Mouse (Mus musculus): ENCODE measurements around the gene Disc1. TPM values are rescaled to one million over a fixed set of nuclear protein-coding genes. Genes with fewer than 3 reads are reported as not detected.

Disc1 gene
- total RNA-seq, 2 experiments from 2014 or later = 1.1 to 1.2 TPM

GRCm38 (mm10) chr8:125217902-125218581, 164.0 kb downstream of the Disc1 start:
- no peak for ATAC-seq (replicated peaks; ENCODE audit: poor library complexity)

- no peak for ATAC-seq (replicated peaks; ENCODE audit: poor library complexity)
These were observed 164.7 kb downstream of the Disc1 start for GRCm38 (mm10) chr8:125218669-125219068.

- ATAC-seq (replicated peaks; ENCODE audit: poor library complexity) = no peak
These were observed 166.6 kb downstream of the Disc1 start for GRCm38 (mm10) chr8:125220608-125221007.

- no peak for ATAC-seq (replicated peaks; ENCODE audit: poor library complexity)
These were observed 167.1 kb downstream of the Disc1 start for GRCm38 (mm10) chr8:125221062-125221461.

- ATAC-seq (replicated peaks; ENCODE audit: poor library complexity) = no peak
These were observed 169.2 kb downstream of the Disc1 start for GRCm38 (mm10) chr8:125223031-125223753.

- ATAC-seq (replicated peaks; ENCODE audit: poor library complexity) = peak; percentile 68
These were observed 170.3 kb downstream of the Disc1 start for GRCm38 (mm10) chr8:125224271-125224699.

GRCm38 (mm10) chr8:125225266-125225665, 171.3 kb downstream of the Disc1 start:
- no peak for ATAC-seq (replicated peaks; ENCODE audit: poor library complexity)

GRCm38 (mm10) chr8:125226989-125227624, 173.1 kb downstream of the Disc1 start:
- ATAC-seq (replicated peaks; ENCODE audit: poor library complexity) = peak; percentile 82

GRCm38 (mm10) chr8:125230526-125231131, 176.6 kb downstream of the Disc1 start:
- no peak for ATAC-seq (replicated peaks; ENCODE audit: poor library complexity)

GRCm38 (mm10) chr8:125232724-125233123, 178.7 kb downstream of the Disc1 start:
- ATAC-seq (replicated peaks; ENCODE audit: poor library complexity) = no peak

GRCm38 (mm10) chr8:125235898-125236835, 182.2 kb downstream of the Disc1 start:
- no peak for ATAC-seq (replicated peaks; ENCODE audit: poor library complexity)

- peak; percentile 64 for ATAC-seq (replicated peaks; ENCODE audit: poor library complexity)
These were observed 186.8 kb downstream of the Disc1 start for GRCm38 (mm10) chr8:125240763-125241162.

GRCm38 (mm10) chr8:125242382-125242781, 188.4 kb downstream of the Disc1 start:
- no peak for ATAC-seq (replicated peaks; ENCODE audit: poor library complexity)

GRCm38 (mm10) chr8:125242921-125243320, 188.9 kb downstream of the Disc1 start:
- ATAC-seq (replicated peaks; ENCODE audit: poor library complexity) = no peak

- no peak for ATAC-seq (replicated peaks; ENCODE audit: poor library complexity)
These were observed 192.8 kb downstream of the Disc1 start for GRCm38 (mm10) chr8:125246737-125247292.

- ATAC-seq (replicated peaks; ENCODE audit: poor library complexity) = 0 out of 2 replicates have a peak, but pooled peaks have one; percentile 34
These were observed 193.4 kb downstream of the Disc1 start for GRCm38 (mm10) chr8:125247349-125247748.

- no peak for ATAC-seq (replicated peaks; ENCODE audit: poor library complexity)
These were observed 199.0 kb downstream of the Disc1 start for GRCm38 (mm10) chr8:125252946-125253345.

GRCm38 (mm10) chr8:125253505-125254180, 199.6 kb downstream of the Disc1 start:
- peak; percentile 54 for ATAC-seq (replicated peaks; ENCODE audit: poor library complexity)

All from megakaryocyte progenitor cell, adult 5-6 weeks (primary cell).